Mouse (Mus musculus): ENCODE data around the gene Olfr548-ps1. TPM values are rescaled to one million over a fixed set of nuclear protein-coding genes. Genes with fewer than 3 reads are reported as not detected.
A peak's percentile ranks its signal among the peaks of the same experiment; 100 is the strongest.
"Not testable (repeated sequence)": the region's sequence is repeated elsewhere in the genome, so short reads cannot be mapped to it uniquely, and the experiment has no call there.

The Olfr548-ps1 gene
- not detected in 2 replicates for polyA plus RNA-seq (2015; fragmentation: Nextera tagmentation; extraction: Ambion mirVana)

- Histone ChIP-seq H3K27ac (ENCODE audit: low read depth, low read length) (no peak within 1 kb of the TSS), H3K4me1 (replicated peaks; ENCODE audit: control insufficient read depth, insufficient read depth, low read length) (no peaks in the 10 kb centered on the region), H3K9ac (ENCODE audit: low read depth, low read length) (no peak within 1 kb of the TSS), H3K36me3 (ENCODE audit: control insufficient read depth, insufficient read depth) (no peaks in the 10 kb centered on the region), H3K4me2 (replicated peaks; ENCODE audit: low read depth) (no peak within 1 kb of the TSS), H3K4me3 (ENCODE audit: low read depth, low read length) (no peak within 1 kb of the TSS), H3K27me3 (replicated peaks; ENCODE audit: control insufficient read depth, insufficient read depth, low read length) (no peaks in the 10 kb centered on the region), H3K9me3 (ENCODE audit: control insufficient read depth) (no peaks in the 10 kb centered on the region)
- WGBS, result 86% methylated on average over 2 of the region's 2 CpGs
- ATAC-seq, result no peak
- TF ChIP-seq CTCF (IDR thresholded peaks at IDR 0.05; ENCODE audit: low read depth), result no peak
These were observed at the start of gene Olfr548-ps1 for GRCm38 (mm10) chr7:102540596-102540995. TSS of gene Olfr548-ps1 (plus strand) at chr7:102540896.

GRCm38 (mm10) chr7:102494416-102494815 lies 46.3 kb upstream of the Olfr548-ps1 start:
- H3K9me3 ChIP-seq (ENCODE audit: control insufficient read depth); H3K9ac ChIP-seq (ENCODE audit: low read depth, low read length); H3K4me1 ChIP-seq (replicated peaks; ENCODE audit: control insufficient read depth, insufficient read depth, low read length); H3K36me3 ChIP-seq (ENCODE audit: control insufficient read depth, insufficient read depth); H3K27me3 ChIP-seq (replicated peaks; ENCODE audit: control insufficient read depth, insufficient read depth, low read length); ATAC-seq; H3K4me3 ChIP-seq (ENCODE audit: low read depth, low read length); H3K4me2 ChIP-seq (replicated peaks; ENCODE audit: low read depth); H3K27ac ChIP-seq (ENCODE audit: low read depth, low read length): not testable (repeated sequence)
- WGBS, result 53% methylated on average over 6 of the region's 7 CpGs
- TF ChIP-seq CTCF (IDR thresholded peaks at IDR 0.05; ENCODE audit: low read depth), result 0 out of 2 replicates have a peak, but pooled peaks have one; percentile 12

GRCm38 (mm10) chr7:102499473-102499872 lies 41.2 kb upstream of the Olfr548-ps1 start, which contains the start of gene Olfr545:
TSS of gene Olfr545 (minus strand) at chr7:102499573.
- Histone ChIP-seq H3K36me3 (ENCODE audit: control insufficient read depth, insufficient read depth) (no peaks in the 10 kb centered on the region), H3K4me1 (replicated peaks; ENCODE audit: control insufficient read depth, insufficient read depth, low read length) (no peaks in the 10 kb centered on the region), H3K9ac (ENCODE audit: low read depth, low read length) (no peak within 1 kb of the TSS), H3K4me3 (ENCODE audit: low read depth, low read length) (no peak within 1 kb of the TSS), H3K27ac (ENCODE audit: low read depth, low read length) (no peak within 1 kb of the TSS), H3K27me3 (replicated peaks; ENCODE audit: control insufficient read depth, insufficient read depth, low read length) (no peaks in the 10 kb centered on the region), H3K9me3 (ENCODE audit: control insufficient read depth) (no peaks in the 10 kb centered on the region), H3K4me2 (replicated peaks; ENCODE audit: low read depth) (no peak within 1 kb of the TSS)
- 66% methylated on average over 3 of the region's 3 CpGs for WGBS
- no peak for ATAC-seq
- TF ChIP-seq CTCF (IDR thresholded peaks at IDR 0.05; ENCODE audit: low read depth), result no peak

GRCm38 (mm10) chr7:102501986-102502385 lies 38.7 kb upstream of the Olfr548-ps1 start:
- no peaks in the 10 kb centered on the region for H3K27me3 ChIP-seq (replicated peaks; ENCODE audit: control insufficient read depth, insufficient read depth, low read length)
- 74% methylated on average over 5 of the region's 5 CpGs for WGBS
- no peak overlapping the region for H3K27ac ChIP-seq (ENCODE audit: low read depth, low read length)
- no peak for ATAC-seq
- no peak overlapping the region for H3K9ac ChIP-seq (ENCODE audit: low read depth, low read length)
- no peaks in the 10 kb centered on the region for H3K9me3 ChIP-seq (ENCODE audit: control insufficient read depth)
- H3K4me3 ChIP-seq (ENCODE audit: low read depth, low read length), result no peak overlapping the region
- TF ChIP-seq CTCF (IDR thresholded peaks at IDR 0.05; ENCODE audit: low read depth), result no peak
- H3K36me3 ChIP-seq (ENCODE audit: control insufficient read depth, insufficient read depth), result no peaks in the 10 kb centered on the region
- H3K4me2 ChIP-seq (replicated peaks; ENCODE audit: low read depth), result no peak overlapping the region
- H3K4me1 ChIP-seq (replicated peaks; ENCODE audit: control insufficient read depth, insufficient read depth, low read length), result no peaks in the 10 kb centered on the region

- no peak for ATAC-seq
- H3K4me1 ChIP-seq (replicated peaks; ENCODE audit: control insufficient read depth, insufficient read depth, low read length), result no peaks in the 10 kb centered on the region
- no peaks in the 10 kb centered on the region; the same call in 1 of the 2 replicates for H3K27me3 ChIP-seq (replicated peaks; ENCODE audit: control insufficient read depth, insufficient read depth, low read length)
- no peak overlapping the region for H3K9ac ChIP-seq (ENCODE audit: low read depth, low read length)
- WGBS, result 46% methylated on average over 3 of the region's 3 CpGs
- no peak overlapping the region for H3K27ac ChIP-seq (ENCODE audit: low read depth, low read length)
- no peak overlapping the region for H3K4me2 ChIP-seq (replicated peaks; ENCODE audit: low read depth)
- TF ChIP-seq CTCF (IDR thresholded peaks at IDR 0.05; ENCODE audit: low read depth), result peak; percentile 91
- no peaks in the 10 kb centered on the region for H3K9me3 ChIP-seq (ENCODE audit: control insufficient read depth)
- H3K4me3 ChIP-seq (ENCODE audit: low read depth, low read length), result no peak overlapping the region
- no peaks in the 10 kb centered on the region for H3K36me3 ChIP-seq (ENCODE audit: control insufficient read depth, insufficient read depth)
These were observed 33.8 kb upstream of the Olfr548-ps1 start for GRCm38 (mm10) chr7:102506848-102507247.

GRCm38 (mm10) chr7:102508066-102508465 lies 32.6 kb upstream of the Olfr548-ps1 start:
- Histone ChIP-seq H3K4me1 (replicated peaks; ENCODE audit: control insufficient read depth, insufficient read depth, low read length) (no peaks in the 10 kb centered on the region), H3K27ac (ENCODE audit: low read depth, low read length) (no peak overlapping the region), H3K4me3 (ENCODE audit: low read depth, low read length) (no peak overlapping the region), H3K9me3 (ENCODE audit: control insufficient read depth) (no peaks in the 10 kb centered on the region), H3K27me3 (replicated peaks; ENCODE audit: control insufficient read depth, insufficient read depth, low read length) (no peaks in the 10 kb centered on the region; the same call in 1 of the 2 replicates), H3K9ac (ENCODE audit: low read depth, low read length) (no peak overlapping the region), H3K4me2 (replicated peaks; ENCODE audit: low read depth) (no peak overlapping the region), H3K36me3 (ENCODE audit: control insufficient read depth, insufficient read depth) (no peaks in the 10 kb centered on the region)
- no peak for ATAC-seq
- TF ChIP-seq CTCF (IDR thresholded peaks at IDR 0.05; ENCODE audit: low read depth), result no peak
- WGBS, result 86% methylated on average over 9 of the region's 9 CpGs

- no peak for ATAC-seq
- H3K4me2 ChIP-seq (replicated peaks; ENCODE audit: low read depth), result no peak overlapping the region
- WGBS, result 88% methylated on average over 6 of the region's 6 CpGs
- H3K9ac ChIP-seq (ENCODE audit: low read depth, low read length), result no peak overlapping the region
- no peak overlapping the region for H3K4me3 ChIP-seq (ENCODE audit: low read depth, low read length)
- TF ChIP-seq CTCF (IDR thresholded peaks at IDR 0.05; ENCODE audit: low read depth), result no peak
- H3K9me3 ChIP-seq (ENCODE audit: control insufficient read depth), result no peaks in the 10 kb centered on the region
- H3K36me3 ChIP-seq (ENCODE audit: control insufficient read depth, insufficient read depth), result no peaks in the 10 kb centered on the region
- no peaks in the 10 kb centered on the region for H3K4me1 ChIP-seq (replicated peaks; ENCODE audit: control insufficient read depth, insufficient read depth, low read length)
- H3K27me3 ChIP-seq (replicated peaks; ENCODE audit: control insufficient read depth, insufficient read depth, low read length), result no peaks in the 10 kb centered on the region; the same call in 1 of the 2 replicates
- no peak overlapping the region for H3K27ac ChIP-seq (ENCODE audit: low read depth, low read length)
These were observed 32.0 kb upstream of the Olfr548-ps1 start for GRCm38 (mm10) chr7:102508666-102509065.

All from intestine, postnatal 0 days (tissue).